Mouse (Mus musculus) mouse embryonic stem cell (cell line): Measurements from ENCODE around the gene Hdac9.
"Not testable (repeated sequence)": the region's sequence is repeated elsewhere in the genome, so short reads cannot be mapped to it uniquely, and the experiment has no call there.

Source experiments
- in situ Hi-C, 2 experiments: fragments of 300-500 bp; cut with MboI; formaldehyde crosslinking; loops; 1 replicate in 1 of 2; 3 replicates in 1 of 2; pipeline ENCODE4 v1.14.3; 2019 to 2020; ENCODE audit warnings: low sequenced_read_pairs in 2 of 2, low pct_unique_long_range_greater_than_20kb in 1 of 2, mixed read lengths in 1 of 2; ENCODE audit not compliant: unreplicated experiment in 1 of 2

Gene Hdac9

DNA sequence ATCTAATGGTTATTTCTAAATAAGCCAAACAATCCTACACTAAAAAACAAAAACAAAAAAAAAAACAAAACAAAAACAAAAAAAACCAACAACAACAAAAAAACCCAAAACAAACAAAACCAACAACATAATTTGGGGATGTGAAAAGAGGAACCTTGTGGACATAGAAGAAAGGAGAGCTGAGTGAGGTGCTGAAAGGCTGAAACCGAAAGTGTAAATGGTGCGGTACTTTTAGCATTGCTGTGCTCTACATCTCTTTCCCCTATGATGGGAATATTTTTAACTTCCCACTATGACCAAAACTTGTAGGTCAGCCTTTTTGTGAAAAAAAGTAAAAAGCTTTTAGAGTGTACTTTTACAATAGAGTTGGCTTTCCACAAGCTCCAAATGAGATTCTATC is 774.2 kb downstream of the Hdac9 start:
- in situ Hi-C loops = no loop called here

DNA sequence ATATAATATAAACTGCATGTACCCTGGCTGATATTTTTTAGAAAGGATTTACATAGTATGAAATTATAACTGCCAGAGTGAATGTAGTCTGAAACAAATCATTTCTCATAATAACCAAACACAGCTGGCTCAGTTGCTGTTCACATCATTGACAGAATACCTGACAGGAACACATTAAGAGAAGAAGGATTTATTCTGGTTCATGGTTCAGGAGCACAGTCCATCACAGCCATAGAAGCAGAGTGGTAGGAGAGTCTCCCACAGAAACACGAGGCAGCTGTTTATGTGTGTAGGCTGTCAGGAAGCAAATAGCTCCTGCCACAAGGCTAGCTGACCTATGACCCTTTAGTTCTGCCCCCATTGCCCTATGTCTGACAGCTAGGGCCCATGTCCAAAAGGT is 803.6 kb downstream of the Hdac9 start:
- in situ Hi-C loops = no loop called here

DNA sequence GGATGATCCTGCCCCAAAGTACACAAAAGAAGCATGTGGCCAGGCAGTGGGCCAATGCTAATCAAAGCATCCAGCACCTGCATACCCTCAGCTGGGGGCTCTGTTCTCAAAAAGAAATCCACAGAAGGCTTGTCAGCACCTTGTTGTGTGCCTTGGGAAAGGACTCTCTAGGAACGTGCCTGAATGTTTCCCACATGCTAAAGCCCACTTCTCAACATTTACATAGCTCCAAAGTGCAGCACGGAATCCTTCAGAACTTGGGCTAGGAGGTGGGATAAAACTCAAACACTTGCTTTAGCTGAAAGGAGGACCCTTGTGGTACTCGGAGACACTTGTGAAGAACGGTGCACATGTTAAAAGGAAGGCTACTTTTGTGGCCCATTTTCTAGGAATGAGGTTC is 823.9 kb downstream of the Hdac9 start:
- in situ Hi-C loops = no loop called here

DNA sequence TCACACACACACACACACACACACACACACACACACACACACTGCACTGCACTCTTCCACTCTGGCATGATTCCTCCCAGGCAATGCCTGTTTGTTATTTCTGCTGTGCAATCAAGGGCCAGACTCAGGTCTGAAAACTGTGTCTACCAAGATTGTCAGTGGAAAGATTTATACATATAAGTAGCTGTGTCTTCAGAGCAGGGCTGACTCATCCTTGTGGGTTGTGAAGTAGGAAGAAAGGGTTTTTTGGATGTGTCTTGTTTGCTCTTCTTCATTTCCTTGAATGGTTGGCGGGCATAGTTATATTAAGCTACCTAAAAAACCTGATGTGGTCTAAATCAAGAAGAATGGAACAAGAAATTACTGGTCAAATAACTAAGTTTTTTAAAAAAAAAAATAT is 825.0 kb downstream of the Hdac9 start:
- in situ Hi-C loops = no loop called here

DNA sequence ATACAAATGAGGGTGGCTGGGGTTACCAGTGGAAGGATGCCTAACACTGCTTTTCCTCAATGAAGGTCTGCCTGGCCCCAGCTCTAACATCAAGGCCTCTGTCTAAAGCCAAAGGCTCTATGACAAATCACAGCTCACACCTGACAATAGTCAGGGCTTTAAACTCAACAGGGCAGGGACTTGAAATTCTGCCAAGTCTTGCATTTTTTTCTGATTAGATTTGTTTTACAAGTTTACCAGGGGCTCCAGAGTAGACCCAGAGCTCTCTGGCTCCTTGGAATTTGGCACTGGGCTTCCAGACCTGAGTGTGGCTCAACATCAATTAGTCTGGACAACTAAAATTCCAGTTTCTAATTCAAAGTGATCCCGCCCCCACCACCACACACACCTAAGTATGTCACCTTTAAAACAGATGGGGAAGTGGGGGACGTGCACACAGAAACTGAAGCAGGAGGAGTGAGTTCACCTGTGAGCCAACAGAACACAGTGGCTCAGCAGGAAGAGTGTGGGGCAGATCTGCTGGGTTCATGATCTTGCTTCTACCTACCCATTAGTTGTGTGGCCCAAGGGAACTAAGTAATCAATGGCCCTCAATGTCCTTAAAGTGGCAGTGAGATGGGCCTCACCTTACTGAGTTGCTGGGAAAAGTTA is 829.5 kb downstream of the Hdac9 start:
- in situ Hi-C loops = no loop called here

DNA sequence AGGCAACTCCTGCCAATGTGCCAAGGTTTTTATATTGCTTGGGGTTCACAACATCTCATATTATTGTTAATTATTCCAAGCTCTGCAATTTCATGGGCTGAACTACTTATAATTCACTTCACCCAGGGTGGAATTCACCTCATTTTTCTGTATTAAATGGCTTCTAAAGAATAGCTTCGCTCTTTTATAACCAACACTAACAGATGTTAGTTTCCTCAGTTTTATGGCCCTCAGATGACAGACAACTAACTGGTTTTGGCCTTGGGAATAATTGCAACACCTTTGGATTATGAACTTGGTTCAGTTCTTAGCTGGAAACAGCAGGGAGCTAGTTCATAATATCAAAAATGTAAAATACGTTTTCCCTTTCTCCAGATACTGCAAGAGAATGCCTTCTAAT is 839.9 kb downstream of the Hdac9 start:
- in situ Hi-C loops = no loop called here

DNA sequence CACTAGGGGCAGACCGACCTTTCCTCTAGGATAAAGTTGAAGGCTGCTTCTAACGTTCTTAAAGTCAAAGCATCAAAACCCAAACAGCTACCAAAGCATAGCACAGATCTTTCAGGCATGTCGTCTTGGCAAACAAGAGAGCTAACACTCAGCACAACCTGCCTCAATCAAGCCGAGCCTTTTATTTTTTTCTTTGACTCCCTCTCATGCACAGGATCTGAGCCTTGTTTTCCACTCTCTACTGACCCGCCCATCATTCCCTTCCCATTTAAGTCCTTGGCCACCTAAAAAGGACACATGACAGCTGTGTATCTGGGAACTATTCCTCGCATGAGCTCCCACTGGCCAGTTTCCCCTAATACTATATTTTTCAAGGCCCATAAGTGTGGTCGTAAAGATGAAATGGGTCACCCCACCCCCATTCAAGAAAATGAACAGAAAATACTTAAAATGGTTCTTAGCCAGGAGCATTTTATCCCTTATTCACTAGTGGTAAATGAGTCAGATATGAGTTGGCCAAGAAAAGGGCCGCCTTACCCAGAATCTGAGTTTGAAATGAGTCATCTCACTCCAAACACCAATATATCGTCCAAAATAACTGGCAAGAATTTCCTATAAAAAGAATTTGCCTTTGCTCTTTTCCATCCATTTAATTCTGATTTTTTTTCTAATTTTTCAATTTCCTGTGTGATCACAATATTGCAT is 840.9 kb downstream of the Hdac9 start:
- in situ Hi-C loops = no loop called here

DNA sequence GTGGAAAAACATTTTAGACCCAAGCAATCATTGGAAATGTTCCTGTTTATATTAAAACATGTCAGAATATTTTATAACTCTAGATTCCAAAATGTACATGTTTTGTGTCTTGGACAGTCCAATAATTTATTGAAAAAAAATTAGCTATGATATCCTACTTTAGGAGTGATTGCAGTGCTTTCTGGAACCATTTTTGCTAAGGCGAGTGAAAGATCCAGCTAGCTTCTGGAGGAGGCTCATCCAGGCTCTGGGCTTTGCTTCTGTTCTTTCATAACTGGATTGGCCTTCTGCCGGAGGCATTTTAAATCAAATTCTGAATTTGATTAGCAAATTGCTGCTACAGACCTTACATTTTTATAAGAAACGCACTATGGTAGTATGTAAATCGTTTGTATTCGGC is 864.4 kb downstream of the Hdac9 start:
- in situ Hi-C loops = no loop called here

DNA sequence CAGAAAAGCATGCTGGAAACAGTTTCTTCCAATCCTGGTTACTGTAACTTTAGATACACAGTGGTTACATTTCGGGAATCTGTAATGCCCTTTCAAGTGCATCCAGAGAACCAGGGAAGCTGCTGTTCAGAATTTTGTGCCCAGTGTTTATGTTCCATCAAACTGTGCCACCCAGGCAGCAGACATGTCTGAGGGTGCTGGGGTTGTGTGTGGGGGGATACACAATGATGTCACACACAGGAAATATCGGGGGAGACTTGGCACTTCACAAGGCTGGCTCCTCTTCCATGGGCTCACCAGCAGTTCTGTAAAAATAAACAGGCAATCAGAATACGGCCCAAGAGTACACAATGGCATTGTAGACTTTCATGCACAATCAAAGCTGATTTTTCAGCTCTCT is 864.9 kb downstream of the Hdac9 start:
- in situ Hi-C loops = no loop called here

DNA sequence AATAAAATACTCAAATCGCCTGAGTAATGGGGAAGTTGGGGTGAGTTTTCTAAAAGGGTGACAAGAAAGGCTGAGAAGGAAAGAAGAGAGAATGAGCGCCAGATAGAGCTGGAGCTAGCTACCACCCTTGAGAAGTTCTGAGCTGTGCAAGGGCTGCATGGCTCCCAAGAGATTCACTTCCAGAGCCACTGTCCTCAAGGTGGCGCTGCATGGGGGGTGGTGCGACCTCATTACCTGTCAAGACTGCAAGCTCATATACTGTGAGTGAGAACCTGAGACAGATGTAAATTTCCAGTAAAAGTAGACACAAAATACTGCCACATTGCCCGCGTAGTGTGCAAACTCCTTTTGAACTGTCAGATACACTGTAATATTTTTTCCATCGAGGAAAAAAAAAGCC is 865.8 kb downstream of the Hdac9 start:
- in situ Hi-C loops = no loop called here

DNA sequence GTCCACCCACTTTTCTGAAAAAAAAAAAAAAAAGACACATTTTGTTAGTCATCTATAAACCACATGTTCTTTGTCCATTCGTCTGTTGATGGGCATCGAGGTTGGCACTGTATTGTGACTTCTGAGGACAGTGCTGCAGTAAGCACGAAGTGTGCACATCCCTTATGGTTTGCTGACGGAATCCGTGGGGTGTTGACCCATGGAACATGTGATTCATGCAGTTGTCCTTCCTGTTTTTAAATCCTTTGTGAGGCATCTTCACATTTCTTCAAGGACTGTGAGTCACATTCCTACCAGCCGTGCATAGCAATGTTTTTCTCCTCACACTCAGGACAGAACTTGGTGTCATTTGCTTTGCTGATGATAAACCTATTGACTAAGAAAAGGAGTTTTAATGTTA is 875.9 kb downstream of the Hdac9 start:
- in situ Hi-C loops = no loop called here

DNA sequence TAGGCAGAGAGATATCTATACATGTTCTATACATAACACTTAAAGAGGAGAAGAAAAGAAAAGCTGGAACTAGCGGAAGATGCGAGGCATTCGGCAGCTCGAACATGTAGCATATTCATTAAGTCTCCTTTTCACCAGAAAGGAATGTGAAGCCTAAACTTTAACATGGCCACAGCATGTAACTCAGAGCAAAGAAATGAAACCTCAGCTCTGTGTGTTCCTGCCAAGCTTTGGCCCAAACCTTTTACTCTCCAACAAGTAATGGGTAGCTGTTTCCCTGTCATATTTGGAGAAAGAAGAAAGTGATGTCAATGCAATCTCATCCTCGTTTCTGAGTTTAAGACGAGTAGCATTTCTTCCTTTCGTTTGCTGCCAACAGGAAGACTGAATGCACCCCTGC is 876.8 kb downstream of the Hdac9 start:
- in situ Hi-C loops = no loop called here

DNA sequence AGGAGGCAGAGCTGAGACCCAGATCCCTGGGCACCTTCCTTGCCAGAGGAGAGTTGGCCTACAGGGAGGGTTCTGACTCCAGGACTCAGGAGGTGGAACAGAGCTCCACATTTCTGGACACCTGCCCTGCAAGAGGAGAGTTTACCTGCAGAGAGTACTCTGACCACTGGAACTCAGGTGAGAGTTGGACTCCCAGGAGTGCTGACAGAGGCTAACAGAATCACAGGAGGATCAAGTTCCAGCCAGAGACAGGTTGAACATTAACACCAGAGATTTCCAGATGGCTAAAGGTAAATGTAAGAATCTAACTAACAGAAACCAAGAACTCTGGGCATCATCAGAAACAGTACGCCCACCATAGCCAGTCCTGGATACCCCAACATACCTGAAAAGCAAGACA is 907.1 kb downstream of the Hdac9 start:
- in situ Hi-C loops = not testable (repeated sequence)
